Mouse (Mus musculus): Measurements from ENCODE around the gene Zfyve1.
A peak's percentile ranks its signal among the peaks of the same experiment; 100 is the strongest.
"Not testable (repeated sequence)": the region's sequence is repeated elsewhere in the genome, so short reads cannot be mapped to it uniquely, and the experiment has no call there.

Gene Zfyve1

DNA sequence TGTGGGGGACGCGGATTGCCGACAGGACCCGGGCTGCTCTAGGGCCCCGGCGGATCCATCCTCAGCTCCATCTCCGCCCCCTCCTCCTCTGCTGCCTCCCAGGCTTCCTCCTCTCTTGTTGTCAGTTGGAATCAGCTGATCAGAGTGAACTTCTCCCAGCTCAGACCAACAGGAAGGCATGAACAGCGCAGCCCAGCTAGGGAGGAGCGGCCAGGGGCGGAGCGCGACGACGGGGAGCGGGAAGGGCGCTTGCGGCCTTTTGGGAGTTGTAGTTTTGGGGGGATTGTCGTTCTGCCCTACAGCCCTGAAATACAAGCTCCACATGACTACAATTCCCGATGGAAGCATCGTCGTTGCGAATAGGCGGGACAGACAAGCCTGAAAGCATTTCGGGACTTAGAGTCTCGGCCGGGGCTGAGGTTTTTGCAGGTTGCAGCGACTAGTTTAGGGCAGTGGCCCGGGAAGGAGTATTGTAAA lies at the start of gene Zfyve1:
Gene Zfyve1 (minus strand): TSS at position 198 of the 477 bp plus-strand sequence.
- peak; percentile 77 to 84 for DNase-seq (ENCODE audit: low spot score in 2 of 2)

DNA sequence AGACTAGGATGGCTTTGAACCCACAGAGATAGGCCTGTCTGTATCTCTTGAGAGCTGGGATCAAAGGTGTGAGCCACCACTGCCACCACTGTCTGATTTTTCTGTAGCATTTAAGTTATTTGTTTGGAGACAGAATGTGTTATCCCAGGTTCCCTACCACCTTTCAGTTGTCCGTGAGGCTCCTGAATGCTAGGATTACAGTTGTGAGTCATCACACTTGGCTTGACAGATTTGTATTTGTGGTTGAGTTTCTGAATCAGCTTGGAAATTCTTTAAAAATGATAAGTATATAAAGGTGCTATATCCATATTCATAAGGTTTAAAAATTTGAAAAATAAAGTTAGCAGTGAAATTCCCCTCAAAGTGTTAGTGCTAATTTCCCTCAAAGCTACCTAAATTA lies 46.1 kb upstream of the Zfyve1 start:
- DNase-seq (ENCODE audit: low spot score in 2 of 2), result no peak

DNA sequence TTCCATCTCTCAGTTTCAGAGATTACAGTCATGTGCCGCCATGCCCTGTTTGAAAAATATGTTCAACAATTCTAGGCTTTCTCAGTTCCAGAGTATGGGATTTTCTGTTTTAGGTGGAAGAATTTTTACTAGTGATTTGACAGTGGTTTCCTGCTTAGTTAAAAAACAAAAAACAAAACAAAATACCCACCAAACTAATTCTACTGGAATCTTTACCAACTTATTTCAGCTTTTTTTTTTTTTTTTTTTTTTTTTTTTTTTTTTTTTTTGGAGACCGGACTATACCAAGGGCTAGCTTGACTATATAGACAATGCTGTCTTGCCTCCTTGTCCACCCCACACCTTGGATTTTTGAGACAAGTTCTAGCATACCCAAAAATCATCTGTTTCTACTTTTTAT lies 44.2 kb upstream of the Zfyve1 start:
- no peak for DNase-seq (ENCODE audit: low spot score in 2 of 2)

DNA sequence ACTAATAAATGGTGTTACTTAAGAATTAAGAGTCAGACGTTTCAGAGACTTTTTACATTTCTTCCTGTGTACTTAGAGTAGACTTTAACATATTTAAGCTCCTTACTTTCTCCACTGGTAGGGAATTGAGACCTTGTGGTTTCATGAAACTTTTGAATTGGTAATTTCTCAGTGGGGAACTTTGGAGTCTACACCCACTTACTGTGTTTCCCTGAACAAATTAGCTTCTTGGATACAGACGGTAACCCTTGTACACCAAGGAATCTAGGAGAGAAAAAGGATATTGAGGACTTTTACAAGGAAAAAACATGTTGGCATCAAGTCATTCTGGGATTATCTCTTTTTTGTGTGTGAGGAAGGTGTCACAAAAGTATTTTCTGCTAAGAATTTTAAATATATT lies 36.8 kb upstream of the Zfyve1 start:
- DNase-seq (ENCODE audit: low spot score in 2 of 2), result no peak

DNA sequence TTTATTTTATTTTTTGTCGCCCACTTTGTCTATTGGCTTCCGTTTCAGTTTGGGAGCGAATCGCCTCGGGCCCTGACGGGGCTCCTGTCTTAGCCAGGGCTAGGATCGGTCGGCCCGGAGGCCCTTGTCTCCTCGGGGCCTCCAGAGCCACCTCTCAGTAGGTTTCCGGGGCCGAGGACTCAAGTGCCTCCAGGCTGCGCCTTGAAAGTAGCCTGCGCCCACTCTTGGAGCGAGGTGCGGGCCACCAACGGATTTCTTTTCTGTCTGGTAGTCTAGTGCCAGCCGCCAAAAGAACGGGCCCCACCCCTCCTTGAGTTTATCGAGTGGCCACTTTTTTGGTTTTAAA lies 35.6 kb upstream of the Zfyve1 start:
- peak; percentile 24 to 32 for DNase-seq (ENCODE audit: low spot score in 2 of 2)

DNA sequence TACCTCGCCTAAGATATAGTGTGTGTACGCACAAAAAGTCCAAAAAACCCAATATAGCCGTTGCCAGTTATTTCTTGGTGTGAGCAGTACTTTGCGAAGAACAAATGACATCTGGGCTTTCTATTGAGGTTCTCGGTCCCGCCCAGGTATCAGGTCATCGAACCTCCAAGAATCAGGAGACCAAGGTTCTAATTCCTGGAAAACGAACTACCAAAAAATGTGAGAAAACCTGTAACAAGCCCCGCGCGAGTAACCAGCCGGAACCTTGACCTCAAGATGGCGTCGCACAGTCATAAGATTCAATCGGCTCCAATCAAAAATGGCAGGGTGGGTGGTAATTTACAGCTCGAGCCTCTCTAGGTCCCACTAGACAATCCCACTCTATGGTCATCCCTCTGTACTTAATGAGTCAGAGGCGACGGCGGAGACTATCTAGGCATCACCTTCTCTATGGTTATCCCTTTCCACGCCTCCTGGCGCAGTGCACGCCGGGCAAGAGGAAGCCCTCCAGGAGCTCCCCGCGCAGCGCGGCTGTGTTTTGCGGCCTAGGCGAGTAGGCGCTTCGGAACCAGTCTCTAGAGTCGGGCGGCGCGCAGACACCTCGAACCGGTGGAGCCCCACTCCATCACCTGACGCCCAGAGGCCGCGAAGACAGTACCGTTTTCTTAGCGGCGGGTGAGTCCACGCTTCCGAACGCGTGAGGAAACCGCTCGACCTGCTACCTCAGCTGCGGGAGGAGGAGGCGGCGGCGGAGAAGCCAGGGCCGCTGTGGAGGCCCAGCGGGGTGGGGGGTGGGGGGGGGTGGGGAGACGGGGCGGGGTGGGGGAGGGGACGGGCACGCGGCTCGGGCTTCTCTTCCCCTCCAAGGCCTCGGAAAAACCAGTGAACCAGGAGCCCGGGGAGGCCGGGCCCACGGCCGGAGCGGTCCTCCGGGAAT lies 35.0 kb upstream of the Zfyve1 start:
- DNase-seq (ENCODE audit: low spot score in 2 of 2), result peak; percentile 86 to 91

DNA sequence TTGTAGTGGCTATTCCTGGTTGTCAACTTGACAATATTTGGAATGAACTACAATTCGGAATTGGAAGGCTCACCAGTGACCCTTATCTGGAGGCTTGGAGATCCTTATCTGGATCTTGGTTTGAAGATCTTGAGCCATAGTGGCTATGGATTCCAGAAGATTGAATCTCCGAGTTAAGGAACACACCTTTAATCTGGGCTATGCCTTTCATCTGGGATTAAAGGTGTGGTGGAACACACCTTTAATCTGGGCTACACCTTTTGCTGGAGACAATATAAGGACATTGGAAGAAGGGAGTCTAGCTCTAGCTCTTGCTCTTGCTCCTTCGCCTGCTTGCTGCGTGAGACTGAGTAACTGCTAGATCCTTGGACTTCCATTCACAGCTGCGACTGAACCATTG lies 33.9 kb upstream of the Zfyve1 start, which contains the start of gene Rbm25:
Gene Rbm25 (plus strand): TSS at position 301 of the 400 bp plus-strand sequence.
- not testable (repeated sequence) for DNase-seq (ENCODE audit: low spot score in 2 of 2)

DNA sequence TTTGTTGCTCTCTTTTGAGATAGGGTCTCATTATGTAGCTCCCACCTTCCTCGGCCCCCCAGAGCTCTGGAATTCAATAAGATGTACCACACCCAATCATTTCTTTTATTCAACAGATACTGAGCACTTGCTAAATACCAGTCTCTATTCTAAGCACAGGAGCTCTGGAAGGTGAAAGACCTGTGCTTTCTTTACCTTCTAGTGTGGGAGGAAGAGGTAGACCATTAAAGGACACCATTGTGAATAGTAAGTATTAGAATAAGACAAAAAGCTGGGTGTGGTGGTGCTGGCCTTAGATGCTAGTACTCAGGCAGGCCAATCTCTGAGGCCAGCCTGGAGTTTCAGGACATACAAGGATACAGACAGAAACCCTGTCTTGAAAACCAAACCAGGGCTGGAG lies 27.3 kb upstream of the Zfyve1 start:
- DNase-seq (ENCODE audit: low spot score in 2 of 2), result no peak

DNA sequence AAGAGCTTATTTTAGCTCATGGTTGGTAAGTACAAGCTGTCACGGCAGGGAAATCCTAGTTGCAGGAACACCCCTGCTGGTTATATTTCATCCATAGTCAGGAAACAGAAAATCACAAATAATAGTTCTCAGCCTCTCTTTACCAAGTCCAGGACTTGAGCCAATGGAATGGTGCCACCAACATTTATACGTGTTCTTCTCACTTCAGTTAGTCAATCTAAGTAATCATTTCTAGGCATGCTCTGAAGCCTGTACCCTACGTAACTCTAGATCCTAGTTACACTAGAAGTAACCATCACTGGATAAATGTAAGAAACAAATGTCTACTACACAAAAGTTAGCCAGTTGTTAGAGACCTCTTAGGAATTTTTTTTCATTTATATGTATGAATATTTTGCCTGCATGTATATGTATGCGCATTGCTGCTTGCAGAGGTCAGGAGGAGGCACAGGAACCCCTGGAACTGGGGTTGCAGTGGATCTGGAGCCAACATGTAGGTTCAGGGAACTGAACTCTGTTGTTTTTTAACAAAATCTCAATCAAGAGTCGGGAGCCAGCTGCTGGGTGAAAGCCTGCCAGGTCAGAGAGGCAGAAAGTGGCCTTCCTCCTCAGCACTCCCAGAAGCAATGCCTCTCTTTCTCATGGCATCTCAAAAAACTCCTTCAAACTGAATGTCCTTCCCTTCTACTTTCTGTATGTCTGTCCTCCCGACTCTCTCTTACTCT lies 25.2 kb upstream of the Zfyve1 start:
- DNase-seq (ENCODE audit: low spot score in 2 of 2), result no peak

DNA sequence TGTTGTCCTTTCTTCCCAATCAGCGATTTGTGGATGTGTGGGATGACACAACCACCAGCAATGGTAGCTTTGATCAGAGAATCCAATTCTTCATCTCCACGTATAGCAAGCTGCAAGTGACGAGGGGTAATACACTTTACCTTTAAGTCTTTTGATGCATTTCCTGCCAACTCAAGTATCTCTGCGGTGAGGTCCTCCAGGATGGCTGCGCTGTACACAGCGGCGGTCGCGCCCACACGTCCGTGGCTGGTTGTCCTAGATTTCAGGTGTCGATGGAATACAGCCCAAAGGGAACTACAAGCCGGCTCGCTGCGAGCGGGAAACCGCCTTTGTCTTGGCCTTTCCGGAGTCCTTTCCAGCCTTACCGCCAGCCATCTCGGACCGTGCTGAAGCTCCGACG lies 23.7 kb upstream of the Zfyve1 start:
- DNase-seq (ENCODE audit: low spot score in 2 of 2), result not testable (repeated sequence)

DNA sequence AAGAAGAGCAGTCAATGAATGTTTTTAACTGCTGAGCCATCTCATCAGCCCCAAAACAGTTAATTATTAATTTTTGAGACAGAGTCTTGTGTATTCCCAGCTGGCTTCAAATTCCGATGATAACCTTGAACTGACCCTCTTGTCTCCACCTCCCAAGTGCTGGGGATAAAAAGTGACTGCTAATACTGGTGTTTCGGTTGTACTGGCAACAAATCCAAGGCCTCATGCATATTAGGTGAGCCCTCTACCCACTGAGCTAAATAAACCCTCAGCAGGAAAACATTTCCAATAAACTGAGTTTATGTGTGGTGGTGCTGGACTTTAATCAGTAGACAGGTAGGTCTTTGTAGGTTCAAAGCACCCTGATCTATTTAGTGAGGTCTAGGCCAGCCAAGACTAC lies 22.0 kb upstream of the Zfyve1 start:
- DNase-seq (ENCODE audit: low spot score in 2 of 2), result no peak

DNA sequence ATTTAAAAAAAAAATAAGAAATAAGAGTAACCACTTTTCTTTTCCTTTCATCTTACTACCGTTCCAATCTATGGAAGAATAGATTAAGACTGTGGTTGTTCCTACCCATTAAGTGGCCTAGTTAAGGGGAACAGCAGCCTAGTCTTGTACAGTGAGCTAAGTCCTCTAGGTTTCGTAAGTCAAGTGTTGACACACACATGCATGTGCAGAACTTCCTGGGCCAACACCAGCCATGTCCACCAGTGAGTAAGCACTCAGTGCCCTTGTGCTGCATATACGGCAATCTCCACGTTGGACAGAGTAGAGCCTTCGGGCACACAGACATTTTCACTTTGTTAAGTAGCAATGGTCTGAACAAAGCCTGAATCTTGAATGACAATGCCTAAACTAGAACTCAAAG lies 20.2 kb upstream of the Zfyve1 start:
- no peak for DNase-seq (ENCODE audit: low spot score in 2 of 2)

DNA sequence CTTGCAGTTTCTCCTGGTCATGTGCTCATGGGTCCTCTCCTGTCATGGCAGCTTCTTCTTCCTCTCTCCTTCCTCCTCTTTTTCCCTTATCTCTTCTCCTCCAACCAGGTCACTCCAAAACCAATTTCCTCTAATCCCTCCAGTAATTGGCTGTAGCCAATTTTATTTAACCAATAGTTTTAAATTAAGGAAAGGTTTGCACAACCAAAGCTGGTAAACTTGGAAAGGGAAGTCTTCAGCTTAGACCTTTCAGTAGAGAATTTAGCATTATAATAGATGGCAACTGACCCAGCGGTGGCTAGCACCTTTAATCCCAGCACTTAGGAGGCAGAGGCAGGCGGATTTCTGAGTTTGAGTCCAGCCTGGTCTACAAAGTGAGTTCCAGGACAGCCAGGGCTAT lies 9.4 kb upstream of the Zfyve1 start:
- DNase-seq (ENCODE audit: low spot score in 2 of 2), result not testable (repeated sequence)

DNA sequence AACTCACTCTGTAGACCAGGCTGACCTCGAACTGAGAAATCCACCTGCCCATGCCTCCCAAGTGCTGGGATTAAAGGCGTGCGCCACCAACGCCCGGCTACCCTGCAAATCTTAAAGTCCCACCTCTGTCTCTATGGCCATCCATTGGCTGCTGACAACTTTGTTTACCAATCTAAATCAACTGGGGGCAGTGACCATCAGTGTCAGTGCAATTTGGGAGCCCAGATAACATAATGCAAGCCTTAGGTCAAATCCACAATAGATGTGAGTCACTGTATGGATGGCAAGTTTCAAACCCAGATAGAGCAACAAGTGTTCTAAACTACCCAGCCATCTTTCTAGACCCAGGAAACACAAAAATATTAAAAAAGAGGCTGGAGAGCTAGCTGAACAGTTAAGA lies 5.3 kb upstream of the Zfyve1 start:
- DNase-seq (ENCODE audit: low spot score in 2 of 2), result no peak

DNA sequence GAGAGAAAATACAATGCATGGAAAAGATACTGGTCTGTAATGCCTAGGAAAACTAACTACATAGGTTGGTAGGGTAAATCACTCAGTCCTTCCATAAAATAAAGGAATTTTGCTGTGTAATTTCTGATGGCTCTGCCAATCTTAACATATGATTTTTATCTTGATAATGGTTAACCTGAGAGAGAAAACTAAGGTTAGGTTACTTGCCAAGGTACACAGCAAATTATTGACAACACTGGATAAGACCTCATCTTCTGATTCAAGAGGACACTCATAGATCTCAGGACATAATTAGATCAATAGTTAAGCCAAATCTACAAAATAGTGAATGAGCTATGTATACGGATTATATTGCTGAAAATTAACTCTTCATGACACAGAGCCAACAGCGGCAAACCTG lies 859 bp upstream of the Zfyve1 start:
- no peak for DNase-seq (ENCODE audit: low spot score in 2 of 2)

DNA sequence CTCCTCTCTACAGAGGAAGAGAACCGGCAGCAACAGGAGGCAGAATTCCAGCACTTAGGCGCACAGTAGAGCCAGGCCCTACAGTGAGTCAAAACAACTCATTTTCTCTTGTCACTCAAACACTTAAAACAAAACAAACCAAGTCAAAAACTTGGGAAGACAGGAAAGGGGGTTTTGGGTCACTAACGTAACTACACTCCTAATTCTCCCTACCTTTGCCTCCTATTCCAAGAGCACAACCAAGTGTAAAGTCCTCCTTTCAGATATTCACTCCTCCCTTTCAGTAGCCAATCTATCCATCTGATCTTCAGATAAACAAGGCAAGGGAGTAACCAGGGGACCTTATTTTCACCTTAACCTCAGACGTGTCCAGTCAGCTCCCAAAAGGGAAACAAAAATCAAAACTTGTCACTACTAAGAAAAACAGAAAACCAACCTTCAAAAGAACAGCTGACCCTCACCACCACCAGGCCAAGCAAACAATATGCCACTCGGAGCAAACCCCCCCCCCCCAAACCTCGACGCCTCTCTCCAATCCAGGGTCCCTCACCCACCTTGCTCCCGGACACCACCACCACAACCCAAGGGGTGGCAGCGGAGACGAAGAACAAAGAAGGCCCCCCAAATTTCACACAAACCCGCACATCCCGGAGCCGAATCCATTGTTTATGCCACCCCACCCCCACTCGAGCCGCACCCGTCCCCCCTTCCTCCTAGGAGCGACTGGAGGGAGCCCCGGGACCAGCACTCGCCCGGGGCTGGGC lies 649 bp downstream of the Zfyve1 start:
- no peak for DNase-seq (ENCODE audit: low spot score in 2 of 2)

DNA sequence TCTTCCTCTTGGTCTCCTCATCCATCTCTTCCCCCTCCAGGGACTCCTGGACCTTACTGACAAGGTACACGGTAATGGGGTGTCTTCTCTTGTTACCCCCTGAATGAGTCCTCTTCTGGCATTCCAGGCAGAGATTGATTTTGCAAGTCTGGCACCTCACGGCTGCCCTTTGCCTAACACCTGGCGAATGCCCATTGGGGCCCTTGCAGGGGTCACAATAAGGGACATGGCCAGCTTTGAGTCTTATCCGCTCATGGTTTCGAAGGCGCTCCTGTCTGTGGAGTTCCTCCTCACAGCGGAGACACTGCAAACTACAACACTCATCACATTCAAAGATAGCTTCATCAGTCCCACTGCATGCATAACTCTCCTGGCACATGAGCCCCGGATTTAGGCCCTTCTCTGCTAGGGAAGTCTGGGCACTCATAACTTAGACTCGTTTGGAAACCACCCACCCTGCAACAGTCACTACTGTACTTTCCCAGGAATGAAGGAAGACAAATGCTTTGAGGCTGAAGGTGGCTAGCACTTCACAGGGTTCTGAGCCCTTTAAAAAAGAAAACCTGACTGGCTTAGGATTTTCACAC lies 2.5 kb downstream of the Zfyve1 start:
- DNase-seq (ENCODE audit: low spot score in 2 of 2), result no peak

DNA sequence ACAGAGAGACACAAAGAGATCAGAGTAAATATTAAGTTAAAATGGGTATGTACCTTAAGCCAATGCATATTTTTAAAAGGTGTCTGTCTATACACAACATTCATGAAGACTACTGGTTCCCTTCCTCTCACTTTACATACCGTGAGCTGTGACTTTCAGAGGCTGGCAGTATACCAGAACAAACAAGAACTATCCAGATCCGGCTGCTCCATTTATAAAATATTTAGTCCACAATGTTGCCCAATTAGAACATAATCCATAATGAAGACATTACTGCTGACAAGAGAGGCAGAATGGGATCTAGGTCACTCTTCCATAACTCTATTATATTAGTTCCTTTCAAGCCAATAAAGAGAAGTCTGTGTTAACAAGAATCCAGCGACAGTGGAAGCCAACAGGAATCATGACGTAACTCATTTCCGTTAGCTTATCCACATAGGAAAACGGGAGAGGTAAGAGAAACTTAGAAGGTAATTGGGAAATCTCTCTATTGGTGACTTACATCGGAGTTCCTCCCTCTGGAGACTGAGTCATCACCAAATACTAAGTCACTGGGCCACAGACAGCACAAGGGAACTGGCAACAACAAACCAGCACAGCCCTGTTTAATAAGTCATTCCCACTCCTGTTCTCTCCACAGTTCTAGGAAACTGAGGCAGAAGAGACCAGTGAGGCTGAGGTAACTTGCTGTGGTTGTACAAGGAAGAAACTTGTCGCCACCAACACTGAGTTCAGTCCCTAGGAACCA lies 5.1 kb downstream of the Zfyve1 start:
- no peak for DNase-seq (ENCODE audit: low spot score in 2 of 2)

DNA sequence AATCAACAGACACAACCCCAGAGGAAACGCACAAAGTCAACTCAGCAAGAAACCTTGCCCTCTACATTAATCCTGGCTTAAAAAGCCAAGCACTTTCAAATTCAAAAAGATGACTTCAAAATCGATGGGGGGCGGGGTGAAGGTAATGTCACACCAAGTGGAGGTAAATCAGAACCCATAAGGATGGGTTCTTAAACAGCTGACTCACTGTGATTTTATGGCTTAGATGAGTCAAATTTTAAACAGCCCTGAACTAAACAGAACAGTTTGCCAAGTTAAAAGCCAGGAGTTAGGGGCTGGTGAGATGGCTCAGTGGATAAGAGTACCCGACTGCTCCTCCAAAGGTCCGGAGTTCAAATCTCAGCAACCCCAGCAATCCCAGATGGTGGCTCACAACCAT lies 10.4 kb downstream of the Zfyve1 start:
- no peak for DNase-seq (ENCODE audit: low spot score in 2 of 2)

DNA sequence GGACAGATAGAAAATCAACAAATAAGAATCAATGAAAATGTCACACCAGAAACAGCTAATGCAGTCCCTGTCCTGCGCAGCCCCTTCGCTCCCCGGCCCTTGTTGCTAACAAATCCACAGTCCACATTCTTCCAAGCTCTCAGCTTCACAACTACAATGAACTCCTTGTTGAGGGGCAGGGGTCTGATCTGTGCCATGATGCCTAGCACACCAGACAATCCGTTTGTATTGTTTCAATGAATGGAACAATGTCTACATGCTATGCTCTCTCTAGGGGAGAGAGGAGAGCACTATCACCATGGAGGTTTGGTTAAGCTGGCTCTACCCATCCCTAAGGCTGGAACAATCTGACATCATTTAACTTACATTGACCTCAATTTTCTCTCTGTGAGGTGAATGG lies 14.3 kb downstream of the Zfyve1 start:
- no peak for DNase-seq (ENCODE audit: low spot score in 2 of 2)

DNA sequence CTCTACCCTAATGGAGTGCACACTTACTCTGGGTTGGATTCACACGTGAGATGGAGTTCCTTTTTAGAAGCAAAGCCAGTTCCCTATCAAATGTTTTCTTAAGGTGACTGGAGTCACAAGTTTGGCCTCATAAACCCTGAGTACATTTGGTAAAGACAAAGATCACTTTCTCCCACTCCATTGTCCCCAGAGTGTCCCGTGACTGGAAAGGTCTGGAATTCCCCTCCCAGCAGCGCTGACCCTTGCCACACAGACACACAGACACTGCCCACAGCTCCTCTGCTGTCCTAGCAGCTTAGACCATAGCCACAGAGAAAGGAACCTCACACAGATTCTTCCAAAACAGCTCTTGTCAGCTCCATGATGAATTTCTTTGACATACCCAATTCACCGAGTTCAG lies 14.9 kb downstream of the Zfyve1 start:
- DNase-seq (ENCODE audit: low spot score in 2 of 2), result no peak
